Mouse (Mus musculus): ENCODE data around the gene Dhx15.

DNA sequence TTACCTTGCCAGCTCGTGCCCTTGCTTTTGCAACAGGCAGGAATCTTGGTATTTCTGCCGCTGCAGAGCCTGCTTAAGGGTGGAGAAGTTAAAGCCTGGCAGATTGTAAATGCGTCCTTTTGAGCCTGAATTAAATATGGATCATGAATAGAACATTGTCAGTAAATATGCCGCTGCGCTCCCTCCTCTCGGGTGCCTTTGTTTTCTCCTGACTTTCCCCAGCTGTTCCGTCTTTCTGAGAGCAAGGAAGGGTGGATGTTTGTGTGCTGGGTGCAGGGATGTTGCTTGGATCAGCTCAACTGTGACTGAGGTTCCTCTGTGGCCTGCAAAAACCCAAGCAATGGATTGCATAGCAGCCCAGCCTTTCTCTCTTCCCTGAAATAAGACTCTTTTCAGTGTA, 44.3 kb upstream of the Dhx15 start:
- no peak for TF ChIP-seq CTCF (IDR thresholded peaks at IDR 0.05; ENCODE audit: borderline replicate concordance, control insufficient read depth, extremely low read depth, insufficient read depth, low read length, poor library complexity)
- no peak for TF ChIP-seq POLR2A (IDR thresholded peaks at IDR 0.05; ENCODE audit: control insufficient read depth, extremely low read depth, insufficient read depth, low read length, poor library complexity)

Data from thymus, adult 2 months (tissue).